Mouse (Mus musculus) MEL (cell line): Measurements from ENCODE around the gene Il25. TPM values are rescaled to one million over a fixed set of nuclear protein-coding genes. Genes with fewer than 3 reads are reported as not detected.

Source experiments
- DNase-seq: peaks from one replicate; pipeline ENCODE4 v3.0.0; 2011; ENCODE audit warnings: low read depth, low spot score
- H3K27ac ChIP-seq: 2 replicates; pipeline ENCODE4 v1.5.1; 2012; ENCODE audit warnings: low read depth, mild to moderate bottlenecking, control low read depth, low read length, moderate library complexity; ENCODE audit not compliant: control insufficient read depth
- H3K27me3 ChIP-seq, 2 experiments: fragments of 150-350 bp in 1 of 2; sonication (generic) in 1 of 2; 2 replicates each; pipeline ENCODE4 v1.6.1; 2012; ENCODE audit warnings: low read length in 2 of 2, mild to moderate bottlenecking in 2 of 2, improper control_type of control experiment in 1 of 2, moderate library complexity in 1 of 2; ENCODE audit not compliant: insufficient read depth in 2 of 2, control insufficient read depth in 1 of 2
- H3K36me3 ChIP-seq, 2 experiments: 2 replicates each; pipeline ENCODE4 v1.6.1; 2012 to 2014; ENCODE audit warnings: low read length in 2 of 2, improper control_type of control experiment in 1 of 2, inconsistent platforms in 1 of 2, mild to moderate bottlenecking in 1 of 2; ENCODE audit not compliant: insufficient read depth in 2 of 2, control insufficient read depth in 1 of 2
- H3K4me1 ChIP-seq, 2 experiments: fragments of 150-350 bp in 1 of 2; sonication (generic) in 1 of 2; 2 replicates each; pipeline ENCODE4 v1.6.1; 2012; ENCODE audit warnings: low read length in 2 of 2, improper control_type of control experiment in 1 of 2, mild to moderate bottlenecking in 1 of 2; ENCODE audit not compliant: insufficient read depth in 2 of 2, control insufficient read depth in 1 of 2
- H3K4me3 ChIP-seq, 2 experiments: fragments of 150-350 bp in 1 of 2; sonication (generic) in 1 of 2; 2 replicates each; pipeline ENCODE4 v1.5.1; 2012; ENCODE audit warnings: low read depth in 2 of 2, low read length in 2 of 2, mild to moderate bottlenecking in 2 of 2, moderate library complexity in 2 of 2, control low read depth in 1 of 2, improper control_type of control experiment in 1 of 2; ENCODE audit not compliant: control insufficient read depth in 1 of 2, insufficient read depth in 1 of 2
- H3K79me2 ChIP-seq: 2 replicates; pipeline ENCODE4 v1.6.1; 2012; ENCODE audit warnings: mild to moderate bottlenecking, low read length, moderate library complexity; ENCODE audit not compliant: control insufficient read depth, poor library complexity, insufficient read depth
- H3K9ac ChIP-seq: 2 replicates; pipeline ENCODE4 v1.6.1; 2012; ENCODE audit warnings: low read depth, mild to moderate bottlenecking, control low read depth, low read length, moderate library complexity; ENCODE audit not compliant: control insufficient read depth, poor library complexity, severe bottlenecking
- H3K9me3 ChIP-seq: fragments of 150-350 bp; sonication (generic); replicated peaks from 2 replicates; pipeline ENCODE4 v1.6.1; 2012; ENCODE audit warnings: mild to moderate bottlenecking, low read length, improper control_type of control experiment, moderate library complexity; ENCODE audit not compliant: insufficient read depth
- CHD2 ChIP-seq: IDR thresholded peaks from 2 replicates; pipeline ENCODE4 v1.6.1; 2011; ENCODE audit warnings: low read length, improper control_type of control experiment
- CTCF ChIP-seq, 3 experiments: IDR thresholded peaks in 2 of 3; conservative IDR thresholded peaks in 1 of 3; 2 replicates each; pipeline ENCODE4 v1.5.1; 2011 to 2012; ENCODE audit warnings: low read length in 3 of 3, low read depth in 2 of 3, mild to moderate bottlenecking in 2 of 3, improper control_type of control experiment in 1 of 3, inconsistent platforms in 1 of 3, mixed read lengths in 1 of 3, moderate library complexity in 1 of 3; ENCODE audit not compliant: control insufficient read depth in 1 of 3, insufficient read depth in 1 of 3, poor library complexity in 1 of 3, severe bottlenecking in 1 of 3
- E2F4 ChIP-seq: IDR thresholded peaks from 2 replicates; pipeline ENCODE4 v1.6.1; 2011; ENCODE audit warnings: low read depth, low read length, improper control_type of control experiment, borderline replicate concordance
- ELF1 ChIP-seq: IDR thresholded peaks from 2 replicates; pipeline ENCODE4 v1.6.1; 2014; ENCODE audit warnings: low read depth, mild to moderate bottlenecking, inconsistent platforms, low read length, improper control_type of control experiment, moderate library complexity
- EP300 ChIP-seq, 2 experiments: IDR thresholded peaks; 2 replicates each; pipeline ENCODE4 v1.6.1; 2011; ENCODE audit warnings: improper control_type of control experiment in 2 of 2, low read length in 2 of 2, low read depth in 1 of 2, mild to moderate bottlenecking in 1 of 2
- ETS1 ChIP-seq: IDR thresholded peaks from 2 replicates; pipeline ENCODE4 v1.6.1; 2012; ENCODE audit warnings: low read depth, mild to moderate bottlenecking, inconsistent platforms, low read length, improper control_type of control experiment, moderate library complexity
- MAZ ChIP-seq: IDR thresholded peaks from 2 replicates; pipeline ENCODE4 v1.6.1; 2012; ENCODE audit warnings: low read depth, mild to moderate bottlenecking, inconsistent platforms, low read length, improper control_type of control experiment
- MEF2A ChIP-seq: IDR thresholded peaks from 2 replicates; pipeline ENCODE4 v1.6.1; 2014; ENCODE audit warnings: low read depth, mild to moderate bottlenecking, inconsistent platforms, low read length, improper control_type of control experiment; ENCODE audit not compliant: poor library complexity, insufficient replicate concordance, severe bottlenecking; ENCODE audit errors: extremely low read depth
- MYC ChIP-seq: IDR thresholded peaks from 2 replicates; pipeline ENCODE4 v1.6.1; 2011; ENCODE audit warnings: low read depth, mild to moderate bottlenecking, low read length, improper control_type of control experiment, moderate library complexity
- NRF1 ChIP-seq: IDR thresholded peaks from 2 replicates; pipeline ENCODE4 v1.6.1; 2014; ENCODE audit warnings: low read depth, mild to moderate bottlenecking, inconsistent platforms, low read length, improper control_type of control experiment, moderate library complexity; ENCODE audit not compliant: poor library complexity, insufficient read depth, severe bottlenecking
- POLR2A ChIP-seq, 2 experiments: IDR thresholded peaks; 2 replicates each; pipeline ENCODE4 v1.6.1; 2011 to 2012; ENCODE audit warnings: low read length in 2 of 2, mild to moderate bottlenecking in 2 of 2, control low read depth in 1 of 2, improper control_type of control experiment in 1 of 2, low read depth in 1 of 2, moderate library complexity in 1 of 2; ENCODE audit not compliant: control insufficient read depth in 1 of 2, insufficient read depth in 1 of 2, poor library complexity in 1 of 2
- POLR2AphosphoS2 ChIP-seq: IDR thresholded peaks from 2 replicates; pipeline ENCODE4 v1.6.1; 2011; ENCODE audit warnings: low read length, improper control_type of control experiment
- RAD21 ChIP-seq: IDR thresholded peaks from 2 replicates; pipeline ENCODE4 v1.6.1; 2011; ENCODE audit warnings: mild to moderate bottlenecking, low read depth, low read length, improper control_type of control experiment
- SMC3 ChIP-seq: IDR thresholded peaks from 2 replicates; pipeline ENCODE4 v1.6.1; 2011; ENCODE audit warnings: low read depth, low read length, improper control_type of control experiment
- TBP ChIP-seq: IDR thresholded peaks from 2 replicates; pipeline ENCODE4 v1.8.0; 2011; ENCODE audit warnings: low read depth, low read length, improper control_type of control experiment
- TCF12 ChIP-seq: IDR thresholded peaks from 2 replicates; pipeline ENCODE4 v1.6.1; 2014; ENCODE audit warnings: low read depth, mild to moderate bottlenecking, inconsistent platforms, low read length, improper control_type of control experiment, moderate library complexity
- ZC3H11A ChIP-seq: IDR thresholded peaks from 2 replicates; pipeline ENCODE4 v1.6.1; 2012; ENCODE audit warnings: low read depth, mild to moderate bottlenecking, inconsistent platforms, low read length, improper control_type of control experiment
- polyA plus RNA-seq, 2 experiments: library from polyadenylated mRNA; stranded (reverse) in 1 of 2; unstranded in 1 of 2; fragments of >175 nt in 1 of 2; fragments of >200 nt in 1 of 2; gene quantifications; 2 replicates each; pipeline versions ENCODE4 v1.2.1 to v1.2.4; 2012; ENCODE audit warnings: low replicate concordance in 2 of 2, low read depth in 1 of 2; ENCODE audit not compliant: insufficient read length in 2 of 2, insufficient read depth in 1 of 2, missing spikeins in 1 of 2
- total RNA-seq: library from RNA; depleted of rRNA; stranded (reverse); fragments of 300-350 nt; gene quantifications from 2 replicates; pipeline ENCODE4 v1.2.3, GENCODE M21; 2012

Il25 gene
- total and polyA plus RNA-seq, 3 experiments: not detected

- Histone ChIP-seq H3K36me3 (peaks cover 12 to 14% of the 10 kb centered on the region in 2 experiments), H3K9me3 (no peaks in the 10 kb centered on the region), H3K4me3 (no peak overlapping the region), H3K9ac (no peak overlapping the region), H3K79me2 (peaks cover 19% of the 10 kb centered on the region), H3K27ac (no peak overlapping the region)
- DNase-seq: no peak
- TF ChIP-seq TBP: no peak
- TF ChIP-seq TCF12: no peak
- TF ChIP-seq ELF1: no peak
- TF ChIP-seq NRF1: no peak
- TF ChIP-seq MYC: no peak
- TF ChIP-seq POLR2A (IDR thresholded peaks at IDR 0.05; ENCODE audit: control insufficient read depth in 1 of 2, insufficient read depth in 1 of 2, low read depth in 1 of 2, low read length in 2 of 2, poor library complexity in 1 of 2): peak in 1 of 2 experiments; percentile 21; a peak in 1 of 4 replicates
- TF ChIP-seq, all 39 proteins: peak for 1
- H3K4me1 ChIP-seq: peaks cover 4 to 6% of the 10 kb centered on the region in 2 experiments; a peak in 3 of 4 replicates
- no peaks in the 10 kb centered on the region for H3K27me3 ChIP-seq
Observed at GRCm38 (mm10) chr14:54897445-54897844, 35.0 kb upstream of the Il25 start.

DNA sequence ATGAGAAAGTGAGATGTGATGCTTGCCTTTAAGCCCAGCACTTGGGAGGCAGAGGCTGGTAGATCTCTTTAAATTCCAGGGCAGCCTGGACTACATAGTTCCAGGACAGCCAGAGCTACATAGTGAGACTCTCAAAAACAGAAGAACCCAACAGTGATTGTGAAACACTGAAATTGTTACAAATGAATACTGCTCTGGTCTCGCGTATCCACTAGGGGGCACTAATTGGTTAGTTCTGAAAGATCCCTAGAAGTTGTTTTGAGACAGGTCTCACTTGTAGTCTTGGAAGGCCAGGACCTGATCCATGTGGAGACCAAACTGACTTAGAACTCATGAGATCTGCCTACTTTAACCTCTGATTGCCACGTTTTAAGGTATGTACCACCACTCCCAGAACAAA, 32.1 kb upstream of the Il25 start:
- Histone ChIP-seq H3K4me3 (no peak overlapping the region), H3K27me3 (no peaks in the 10 kb centered on the region), H3K79me2 (peaks cover 7% of the 10 kb centered on the region), H3K36me3 (peaks cover 7 to 12% of the 10 kb centered on the region in 2 experiments), H3K27ac (no peak overlapping the region), H3K9ac (no peak overlapping the region), H3K4me1 (peaks cover 4 to 6% of the 10 kb centered on the region in 2 experiments; a peak in 3 of 4 replicates), H3K9me3 (no peaks in the 10 kb centered on the region)
- TF ChIP-seq MYC (no peak), SMC3 (peak; percentile 69), POLR2A (IDR thresholded peaks at IDR 0.05; ENCODE audit: control insufficient read depth in 1 of 2, insufficient read depth in 1 of 2, low read depth in 1 of 2, low read length in 2 of 2, poor library complexity in 1 of 2) (0 out of 4 replicates have a peak, but pooled peaks of 1 of the 2 experiments have one; percentile 15), CTCF (IDR thresholded peaks at IDR 0.05 in 2 of 3, conservative IDR thresholded peaks at IDR 0.05 in 1 of 3; ENCODE audit: control insufficient read depth in 1 of 3, insufficient read depth in 1 of 3, low read depth in 2 of 3, low read length in 3 of 3, poor library complexity in 1 of 3, severe bottlenecking in 1 of 3) (peak; percentile 27 to 77 (median 77); a peak in 5 of 6 replicates), RAD21 (peak; percentile 73), MEF2A (no peak), POLR2AphosphoS2 (0 out of 2 replicates have a peak, but pooled peaks have one; percentile 12), ZC3H11A (peak; percentile 53)
- peak; percentile 84 for DNase-seq

DNA sequence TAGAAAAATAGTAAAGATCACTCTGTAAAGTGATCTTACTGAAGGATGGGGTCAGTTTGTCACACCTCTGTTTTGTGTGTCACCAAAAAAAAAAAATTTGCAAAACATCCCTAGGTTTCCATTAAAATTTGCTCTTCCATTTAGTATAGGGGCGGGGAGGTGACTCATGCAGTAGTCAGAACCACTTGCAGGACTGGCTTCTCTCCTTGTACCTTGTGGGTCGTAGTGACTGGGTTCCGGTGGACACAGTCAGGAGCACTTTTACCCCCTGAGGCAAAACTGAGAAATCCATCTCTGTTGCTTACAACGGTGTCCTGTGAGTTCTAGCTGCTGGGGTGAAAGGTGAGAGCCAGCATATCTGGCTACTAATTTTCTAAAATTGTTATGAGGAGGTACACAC, 28.9 kb upstream of the Il25 start:
- H3K36me3 ChIP-seq: no peaks in the 10 kb centered on the region
- no peak overlapping the region for H3K4me3 ChIP-seq
- H3K4me1 ChIP-seq: no peaks in the 10 kb centered on the region; a peak in 1 of 4 replicates
- no peaks in the 10 kb centered on the region for H3K27me3 ChIP-seq
- no peak overlapping the region for H3K27ac ChIP-seq
- no peak for TF ChIP-seq ZC3H11A
- no peak for TF ChIP-seq CTCF (IDR thresholded peaks at IDR 0.05 in 2 of 3, conservative IDR thresholded peaks at IDR 0.05 in 1 of 3; ENCODE audit: control insufficient read depth in 1 of 3, insufficient read depth in 1 of 3, low read depth in 2 of 3, low read length in 3 of 3, poor library complexity in 1 of 3, severe bottlenecking in 1 of 3)
- no peak for TF ChIP-seq E2F4
- TF ChIP-seq EP300 (IDR thresholded peaks at IDR 0.05; ENCODE audit: low read depth in 1 of 2, low read length in 2 of 2): no peak
- TF ChIP-seq TCF12: no peak
- no peak for TF ChIP-seq MAZ
- no peak for TF ChIP-seq POLR2AphosphoS2
- no peak for TF ChIP-seq ETS1
- no peak for TF ChIP-seq CHD2
- no peaks in the 10 kb centered on the region for H3K9me3 ChIP-seq
- no peak overlapping the region for H3K9ac ChIP-seq
- DNase-seq: no peak
- H3K79me2 ChIP-seq: no peaks in the 10 kb centered on the region
